Mouse (Mus musculus) embryonic fibroblast, embryonic 13.5 days (primary cell): ENCODE measurements around the gene Azin2. TPM values are rescaled to one million over a fixed set of nuclear protein-coding genes. Genes with fewer than 3 reads are reported as not detected.
A peak's percentile ranks its signal among the peaks of the same experiment; 100 is the strongest.

Experiments used
- H3K27ac ChIP-seq: 2 replicates; pipeline ENCODE4 v1.5.1; 2012; ENCODE audit warnings: low read length, control low read depth, inconsistent platforms; ENCODE audit not compliant: insufficient read depth
- H3K4me1 ChIP-seq: 2 replicates; pipeline ENCODE4 v1.6.1; 2011; ENCODE audit warnings: low read length; ENCODE audit not compliant: control insufficient read depth, insufficient read depth
- H3K4me3 ChIP-seq: 2 replicates; pipeline ENCODE4 v1.5.1; 2011; ENCODE audit warnings: mild to moderate bottlenecking, control low read depth, low read length; ENCODE audit not compliant: insufficient read depth
- CTCF ChIP-seq: IDR thresholded peaks from 2 replicates; pipeline ENCODE4 v1.5.1; 2011; ENCODE audit warnings: mild to moderate bottlenecking, control low read depth, low read length, moderate library complexity, borderline replicate concordance; ENCODE audit not compliant: insufficient read depth
- POLR2A ChIP-seq: IDR thresholded peaks from 2 replicates; pipeline ENCODE4 v1.6.1; 2011; ENCODE audit warnings: low read depth, mild to moderate bottlenecking, control low read depth, low read length, moderate library complexity
- polyA plus RNA-seq: library from polyadenylated mRNA; stranded (reverse); fragments of >200 nt; gene quantifications from 2 replicates; pipeline ENCODE4 v1.2.4, GENCODE M21; 2011; ENCODE audit warnings: low read depth; ENCODE audit not compliant: missing spikeins, insufficient read length

Gene Azin2
- polyA plus RNA-seq, 1 experiment, result 29.0 TPM

GRCm38 (mm10) chr4:128980890-128981832, 18.9 kb upstream of the Azin2 start:
- H3K27ac ChIP-seq, result no peak overlapping the region
- no peak for TF ChIP-seq CTCF
- 0 out of 2 replicates have a peak, but pooled peaks cover 4% of the 10 kb centered on the region for H3K4me1 ChIP-seq
- no peak overlapping the region for H3K4me3 ChIP-seq

GRCm38 (mm10) chr4:128978634-128979033, 16.4 kb upstream of the Azin2 start:
- no peak for TF ChIP-seq POLR2A
- no peak for TF ChIP-seq CTCF
- H3K4me3 ChIP-seq, result no peak overlapping the region

GRCm38 (mm10) chr4:128977217-128977616, 15.0 kb upstream of the Azin2 start:
- Histone ChIP-seq H3K4me1 (0 out of 2 replicates have a peak, but pooled peaks cover 4% of the 10 kb centered on the region), H3K4me3 (no peak overlapping the region), H3K27ac (no peak overlapping the region)
- TF ChIP-seq CTCF (no peak), POLR2A (no peak)

More at GRCm38 (mm10) chr4:128978634-128979033, 16.4 kb upstream of the Azin2 start:
- H3K27ac ChIP-seq, result no peak overlapping the region
- H3K4me1 ChIP-seq, result 0 out of 2 replicates have a peak, but pooled peaks cover 4% of the 10 kb centered on the region

DNA sequence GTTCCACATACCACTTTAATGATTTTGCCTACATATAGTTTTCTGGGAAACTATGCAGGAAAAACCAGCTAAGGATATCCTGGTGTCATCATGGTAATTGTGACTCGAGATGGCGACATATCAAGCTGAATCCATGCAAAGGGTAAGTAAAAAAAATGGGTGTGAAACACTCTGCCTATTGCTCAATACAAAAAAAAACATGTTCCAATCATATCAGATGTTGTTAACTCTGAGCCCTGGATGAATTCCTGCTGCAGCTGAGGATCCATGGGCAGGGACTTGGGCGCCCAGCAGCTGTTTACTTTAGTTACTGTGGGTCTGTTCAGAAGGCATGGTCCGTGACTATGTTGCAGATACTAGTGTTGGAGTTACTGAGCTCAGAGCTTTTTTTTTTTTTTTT, 14.3 kb upstream of the Azin2 start:
- H3K27ac ChIP-seq, result no peak overlapping the region
- TF ChIP-seq POLR2A (no peak), CTCF (no peak)
- no peak overlapping the region for H3K4me3 ChIP-seq
- H3K4me1 ChIP-seq, result 0 out of 2 replicates have a peak, but pooled peaks cover 4% of the 10 kb centered on the region

DNA sequence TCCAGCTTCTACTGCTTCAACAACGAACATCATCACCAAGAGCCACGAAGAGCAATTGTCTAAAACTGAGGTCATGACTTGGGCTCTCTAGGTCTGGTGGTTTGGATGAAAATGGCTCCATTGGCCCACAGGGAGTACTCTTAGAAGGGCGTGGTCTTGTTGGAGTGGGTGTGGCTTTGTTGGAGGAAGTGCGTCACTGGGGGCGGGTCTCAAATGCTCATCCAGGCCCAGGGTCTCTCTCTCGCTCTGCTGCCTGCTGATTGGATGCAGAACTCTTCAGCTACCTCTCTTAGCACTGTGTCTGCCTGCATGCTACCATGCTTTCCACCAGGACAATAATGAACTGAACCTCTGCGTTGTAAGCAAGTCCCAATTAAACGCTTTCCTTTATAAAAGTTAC, 12.4 kb upstream of the Azin2 start:
- Histone ChIP-seq H3K4me1 (peaks cover 8% of the 10 kb centered on the region), H3K27ac (no peak overlapping the region), H3K4me3 (no peak overlapping the region)
- TF ChIP-seq POLR2A, result no peak
- TF ChIP-seq CTCF, result no peak

DNA sequence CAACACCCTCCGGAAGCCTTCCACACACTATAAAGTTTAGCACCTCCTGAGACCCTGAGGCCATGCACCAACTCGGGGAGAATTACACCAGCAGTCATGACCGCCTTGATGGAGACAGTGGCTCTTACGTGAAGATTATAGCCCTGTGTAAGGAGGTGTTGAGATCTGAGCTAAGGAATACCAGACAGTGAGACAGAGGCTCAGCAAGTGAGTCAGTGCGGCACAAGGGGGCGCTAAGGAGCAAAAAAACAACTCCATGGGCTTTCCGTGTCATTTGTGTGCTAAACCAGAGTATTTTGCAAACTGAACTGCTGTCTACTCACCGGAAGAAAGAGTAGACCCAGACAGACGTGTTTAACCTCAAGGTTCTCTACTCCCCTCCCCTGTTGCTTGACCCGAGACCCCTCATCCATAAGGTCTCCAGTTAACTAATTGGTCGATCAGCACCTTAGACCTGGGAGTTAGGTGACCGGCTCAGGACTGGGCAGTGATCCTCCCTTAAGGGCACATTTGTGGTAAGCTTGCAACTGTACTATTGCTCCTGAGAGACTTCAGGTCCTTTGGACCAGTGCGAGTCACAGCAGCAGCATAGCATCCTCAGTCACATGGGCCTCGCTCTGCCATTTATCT, 8.9 kb upstream of the Azin2 start:
- Histone ChIP-seq H3K4me1 (peaks cover 16% of the 10 kb centered on the region), H3K4me3 (no peak overlapping the region), H3K27ac (peak overlapping the region; percentile 75)
- TF ChIP-seq CTCF, result peak; percentile 54; the same call in 1 of the 2 replicates
- TF ChIP-seq POLR2A, result no peak

DNA sequence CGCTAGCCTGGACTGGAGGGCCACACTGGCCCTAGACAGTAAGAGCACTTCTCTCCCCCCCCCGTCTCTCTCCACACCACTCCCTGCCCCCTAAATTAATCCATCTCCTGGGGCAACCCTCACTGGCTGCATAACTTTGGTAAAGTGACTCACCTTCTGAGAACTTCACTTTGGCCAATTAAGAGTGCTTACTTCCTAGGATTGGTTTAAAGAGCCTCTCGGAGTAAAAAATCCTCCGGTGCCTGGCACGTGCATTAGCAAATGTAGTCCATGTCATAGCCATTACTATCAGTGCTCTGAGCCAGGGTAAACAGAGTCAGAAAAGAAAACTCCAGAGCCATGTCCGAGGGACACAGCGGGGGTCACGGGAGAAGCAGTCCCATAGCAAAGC, 8.2 kb upstream of the Azin2 start:
- TF ChIP-seq CTCF (no peak), POLR2A (no peak)
- peaks cover 16% of the 10 kb centered on the region for H3K4me1 ChIP-seq
- H3K27ac ChIP-seq, result peak overlapping the region; percentile 76
- no peak overlapping the region for H3K4me3 ChIP-seq

- TF ChIP-seq POLR2A, result no peak
- no peak for TF ChIP-seq CTCF
- Histone ChIP-seq H3K4me3 (no peak overlapping the region), H3K27ac (peak overlapping the region; percentile 76), H3K4me1 (peaks cover 16% of the 10 kb centered on the region)
These were observed 7.6 kb upstream of the Azin2 start for GRCm38 (mm10) chr4:128969607-128970416.

DNA sequence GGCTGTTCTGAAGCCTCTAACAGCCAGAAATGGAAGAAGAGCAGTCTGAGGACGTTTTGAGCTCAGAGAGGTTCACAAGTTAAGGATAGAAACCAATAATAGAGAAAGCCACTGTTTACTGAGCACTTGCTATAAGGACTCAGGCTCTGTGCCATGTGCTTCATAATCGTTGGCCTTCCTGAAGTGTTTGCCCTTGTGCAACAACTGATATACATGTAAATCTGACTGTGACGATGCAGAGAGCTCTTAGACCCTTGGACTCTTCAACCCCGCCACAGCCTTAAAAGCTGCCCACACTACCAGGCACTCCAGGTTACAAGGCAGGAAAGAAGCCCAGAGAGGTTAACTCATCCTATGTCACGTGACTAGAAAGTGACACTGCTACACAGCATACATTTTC, 6.8 kb upstream of the Azin2 start:
- peaks cover 16% of the 10 kb centered on the region for H3K4me1 ChIP-seq

DNA sequence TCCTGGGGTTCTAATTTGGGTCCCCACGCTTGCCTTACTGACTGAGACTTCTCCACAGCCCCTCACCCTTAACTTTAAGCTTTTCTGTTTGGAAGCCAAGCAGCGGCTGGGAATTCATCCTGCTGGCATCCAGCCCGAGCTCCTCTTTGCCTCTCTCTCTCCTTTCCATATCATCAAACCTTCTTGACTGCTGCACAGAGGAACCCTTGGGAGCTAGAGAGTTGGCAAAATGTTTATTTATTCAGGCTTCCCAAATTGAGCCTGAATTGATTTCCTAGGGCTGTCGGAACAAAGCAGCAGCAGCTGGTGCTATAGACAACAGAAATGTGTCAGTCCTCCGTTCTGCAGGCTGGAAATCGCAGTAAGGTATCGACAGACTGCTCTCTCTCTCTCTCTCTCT, 4.5 kb upstream of the Azin2 start:
- H3K4me3 ChIP-seq, result no peak overlapping the region
- TF ChIP-seq CTCF (no peak), POLR2A (no peak)

More for the DNA sequence above, 6.8 kb upstream of the Azin2 start:
- TF ChIP-seq CTCF (no peak), POLR2A (no peak)
- Histone ChIP-seq H3K27ac (peak overlapping the region; percentile 76), H3K4me3 (no peak overlapping the region)

More for the DNA sequence above, 4.5 kb upstream of the Azin2 start:
- H3K4me1 ChIP-seq, result peaks cover 16% of the 10 kb centered on the region
- no peak overlapping the region for H3K27ac ChIP-seq
